Mouse (Mus musculus): ENCODE results near the gene Foxo1.

DNA sequence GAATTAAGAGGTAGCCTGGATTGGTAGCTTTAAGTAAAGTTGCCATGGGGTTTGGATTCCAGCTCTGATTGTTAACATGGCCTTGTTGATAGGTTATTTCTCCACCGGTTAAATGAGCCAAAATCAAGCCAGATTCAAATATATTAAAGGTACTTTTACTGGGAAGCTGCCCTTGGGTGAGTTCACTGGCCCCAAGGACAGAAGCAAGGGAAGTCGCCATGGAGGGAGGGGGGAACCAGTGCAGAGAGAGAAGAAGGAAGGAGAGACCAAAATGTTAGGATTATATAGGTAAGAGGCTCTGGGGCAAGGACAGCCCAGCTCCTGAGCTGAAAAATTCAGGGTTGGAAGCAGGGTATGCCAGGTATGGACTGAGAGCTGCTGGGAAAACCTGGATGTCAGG, 13.6 kb upstream of the Foxo1 start:
- no peak for TF ChIP-seq EP300 (optimal IDR thresholded peaks at IDR 0.05)
- no peak for TF ChIP-seq CTCF (IDR thresholded peaks at IDR 0.05; ENCODE audit: low read depth)
